Mouse (Mus musculus) adipose tissue, adult 10 weeks (tissue): ENCODE measurements around the gene Smim20. TPM values are rescaled to one million over a fixed set of nuclear protein-coding genes. Genes with fewer than 3 reads are reported as not detected.

Experiments
- polyA plus RNA-seq: library from polyadenylated mRNA; stranded (reverse); fragments of 350-450 nt; fragmentation: Illumina TruSeq; extraction: RNeasy Lipid Tissue Mini Kit (QIAGEN cat#74804); gene quantifications from one replicate; pipeline ENCODE4 v1.2.3, GENCODE M21; 2014; ENCODE audit warnings: low read depth, low replicate concordance

Smim20 gene
- polyA plus RNA-seq = 52.1 TPM

GRCm38 (mm10) chr5:53266931-53267853, at the start of gene Smim20:
Gene Smim20, plus strand, starts transcription at chr5:53267083.

Other genes starting within 250 kb of the Smim20 start
- 23.7 TPM for gene Slc34a2, start 229.0 kb upstream of the Smim20 start, polyA plus RNA-seq
- 11.0 TPM for gene Sel1l3, start 53.2 kb upstream of the Smim20 start, polyA plus RNA-seq
- 29.4 TPM for gene Rbpj, start 199.1 kb downstream of the Smim20 start, polyA plus RNA-seq